Mouse (Mus musculus): Measurements from ENCODE around the gene Primpol.
A peak's percentile ranks its signal among the peaks of the same experiment; 100 is the strongest.

Gene Primpol

DNA sequence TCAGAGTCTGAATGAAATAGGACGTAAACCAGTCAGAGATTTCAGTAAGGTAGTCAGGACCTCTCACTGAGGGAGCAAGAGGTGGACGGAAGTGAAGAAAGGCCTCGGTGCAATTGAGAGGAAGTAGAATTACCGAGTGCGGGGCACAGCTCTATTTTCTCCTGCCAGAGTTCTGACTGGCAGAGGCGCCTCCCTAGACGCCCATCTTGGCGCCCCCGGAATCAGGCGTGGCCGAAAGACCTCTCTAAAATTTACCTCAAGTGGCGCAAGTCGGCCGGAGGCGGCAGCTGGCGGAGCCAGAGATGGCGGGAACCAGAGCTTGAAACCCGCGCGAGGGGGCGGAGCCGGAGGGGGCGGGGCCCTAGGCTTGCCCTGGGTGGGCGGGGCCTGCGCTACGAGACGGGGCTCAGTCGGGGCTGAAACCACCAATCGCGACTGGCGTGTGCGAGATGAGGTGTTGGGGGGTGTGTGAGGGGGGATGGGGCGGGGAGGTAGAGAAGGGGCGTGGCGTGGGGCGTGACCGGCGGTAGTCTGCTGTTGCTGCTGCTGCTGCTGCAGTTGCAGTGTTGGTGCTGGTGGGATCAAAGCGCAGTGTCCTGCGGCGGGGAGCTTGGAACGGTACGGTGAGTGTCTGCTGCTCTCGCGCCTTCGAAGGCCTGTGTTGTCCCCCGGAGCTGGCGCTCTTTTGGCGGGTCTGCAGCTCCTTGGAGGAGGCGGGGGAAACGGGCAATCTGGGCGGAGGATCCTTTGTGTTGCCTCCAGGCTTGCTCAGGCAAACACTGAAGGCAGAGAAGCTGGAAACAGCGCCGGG is at the start of gene Primpol, which contains the start of gene Casp3:
TSS of gene Primpol (minus strand) at position 334 of the 811 bp plus-strand sequence.
TSS of gene Casp3 (plus strand) at position 413 of the 811 bp plus-strand sequence.
- DNase-seq (ENCODE audit: low read depth, low spot score), result peak; percentile 98

GRCm38 (mm10) chr8:46655919-46656318 is 38.9 kb upstream of the Primpol start:
- peak; percentile 49 for DNase-seq (ENCODE audit: low read depth, low spot score)

- DNase-seq (ENCODE audit: low read depth, low spot score), result no peak
Observed at GRCm38 (mm10) chr8:46651872-46652271, 34.9 kb upstream of the Primpol start.

DNA sequence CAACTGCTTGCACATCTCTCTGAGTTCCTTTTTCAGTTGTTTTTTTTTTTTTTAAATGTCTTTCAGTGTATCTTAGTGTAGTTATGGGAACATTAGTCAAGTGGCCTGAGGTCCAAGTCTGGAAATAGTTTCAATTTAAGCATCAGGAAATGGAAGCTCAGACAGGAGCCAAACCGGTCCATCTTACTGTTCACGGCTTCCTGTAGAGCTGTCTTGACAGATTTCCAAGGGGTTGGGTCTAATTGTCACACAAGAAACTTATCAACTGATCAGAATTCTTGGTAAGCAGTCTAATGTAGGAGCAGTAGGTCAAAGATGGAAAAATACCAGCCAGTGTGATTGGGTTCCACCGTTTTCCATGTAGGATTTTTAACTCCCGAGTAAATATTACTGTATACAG is 31.4 kb upstream of the Primpol start:
- DNase-seq (ENCODE audit: low read depth, low spot score), result no peak

DNA sequence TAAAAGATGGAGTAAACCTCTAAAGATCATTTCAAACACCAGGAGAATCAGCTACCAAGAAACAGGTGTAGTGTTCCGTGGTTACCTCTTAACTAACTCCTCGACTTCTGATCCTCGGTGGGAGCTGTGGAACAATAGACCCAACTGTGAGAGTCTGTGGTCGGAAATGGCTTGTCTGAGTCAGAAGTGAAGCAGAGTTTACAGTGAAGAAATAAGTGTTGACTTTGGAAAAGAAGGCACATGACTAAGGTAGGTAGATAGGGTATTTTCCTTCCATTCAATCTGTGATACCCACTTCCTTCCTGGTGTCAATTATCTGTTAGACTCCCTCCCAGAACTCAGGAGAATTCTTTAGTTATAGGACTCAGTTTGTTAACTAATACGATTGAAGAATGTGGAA is 24.3 kb upstream of the Primpol start:
- no peak for DNase-seq (ENCODE audit: low read depth, low spot score)

DNA sequence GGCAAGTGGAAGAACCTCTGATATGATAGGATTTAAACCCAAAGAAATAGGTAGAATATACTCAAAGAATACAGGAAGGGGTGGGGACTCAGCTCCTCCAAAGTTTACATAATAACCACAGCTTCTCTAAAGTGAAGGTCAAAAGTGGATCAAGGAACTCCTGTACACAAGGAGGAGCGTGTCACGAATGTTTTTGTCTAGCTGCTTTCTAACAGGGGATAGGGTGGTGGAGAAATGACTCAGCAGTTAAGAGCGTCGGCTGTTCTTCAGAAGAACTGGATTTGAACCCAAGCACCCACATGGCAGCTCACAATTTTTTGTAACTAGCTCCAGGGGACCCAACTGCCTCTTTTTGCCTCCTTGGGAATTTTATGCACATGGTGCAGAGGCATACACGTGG is 22.8 kb upstream of the Primpol start:
- no peak for DNase-seq (ENCODE audit: low read depth, low spot score)

GRCm38 (mm10) chr8:46639010-46639571 is 22.1 kb upstream of the Primpol start:
- DNase-seq (ENCODE audit: low read depth, low spot score), result no peak

- no peak for DNase-seq (ENCODE audit: low read depth, low spot score)
Observed at GRCm38 (mm10) chr8:46630932-46631331, 13.9 kb upstream of the Primpol start.

DNA sequence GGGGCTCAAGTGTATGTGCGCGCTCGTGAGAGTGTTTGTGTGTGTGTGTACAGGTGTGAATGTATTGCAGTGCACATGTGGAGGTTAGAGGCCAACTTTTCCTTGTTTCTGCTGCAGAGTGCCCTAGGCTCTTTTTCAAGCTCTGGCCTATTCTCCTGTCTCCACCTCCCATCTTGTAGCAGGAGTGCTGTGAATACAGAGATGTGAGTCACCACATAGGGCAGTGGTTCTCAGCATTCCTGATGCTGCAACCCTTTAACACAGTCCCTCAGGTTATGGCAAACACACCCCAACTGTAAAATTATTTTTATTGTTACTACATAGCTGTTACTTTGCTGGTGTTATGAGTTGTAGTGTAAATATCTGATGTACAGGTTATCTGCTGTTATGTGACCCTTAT is 13.4 kb upstream of the Primpol start:
- DNase-seq (ENCODE audit: low read depth, low spot score), result no peak

DNA sequence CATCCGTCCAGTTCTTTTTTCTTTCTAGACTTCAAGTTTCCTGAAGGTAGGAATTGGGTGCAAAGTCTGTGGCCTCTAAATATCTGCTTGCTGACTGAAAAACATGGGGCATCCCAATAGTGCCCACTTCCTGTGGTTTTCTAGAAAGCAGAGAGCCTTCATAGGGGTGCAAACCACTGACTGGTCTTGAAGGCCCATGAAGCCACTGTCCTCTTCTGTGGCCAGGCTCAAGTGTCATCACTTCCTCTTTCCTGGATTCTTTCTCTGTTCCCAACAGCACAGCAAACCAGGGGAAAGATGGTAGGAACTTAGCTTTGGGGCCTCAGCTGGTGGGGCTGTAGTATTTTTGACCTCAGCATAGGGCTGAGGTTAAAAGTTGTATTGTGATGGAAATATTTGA is 11.6 kb upstream of the Primpol start:
- DNase-seq (ENCODE audit: low read depth, low spot score), result no peak

GRCm38 (mm10) chr8:46627881-46628280 is 10.9 kb upstream of the Primpol start:
- DNase-seq (ENCODE audit: low read depth, low spot score), result peak; percentile 80

DNA sequence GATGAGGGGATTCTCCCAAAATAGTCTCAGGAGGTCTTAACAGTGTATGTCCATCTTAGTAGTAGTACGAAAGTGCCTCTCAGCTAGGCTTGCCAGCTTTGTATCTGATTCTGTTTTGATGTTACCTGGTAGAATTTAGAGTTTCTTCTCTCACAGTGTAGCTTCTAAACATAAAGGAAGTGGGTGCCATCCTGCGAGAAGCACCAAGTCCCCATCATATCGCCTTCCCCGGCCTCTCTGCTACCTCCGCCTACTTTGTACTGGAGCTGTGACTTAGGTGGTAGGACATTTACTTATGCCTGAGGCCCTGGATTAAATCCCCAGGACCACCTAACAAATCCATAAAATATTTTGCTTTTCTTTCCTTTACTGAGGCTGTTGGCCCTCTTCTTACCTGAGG is 9.6 kb upstream of the Primpol start:
- DNase-seq (ENCODE audit: low read depth, low spot score), result no peak

DNA sequence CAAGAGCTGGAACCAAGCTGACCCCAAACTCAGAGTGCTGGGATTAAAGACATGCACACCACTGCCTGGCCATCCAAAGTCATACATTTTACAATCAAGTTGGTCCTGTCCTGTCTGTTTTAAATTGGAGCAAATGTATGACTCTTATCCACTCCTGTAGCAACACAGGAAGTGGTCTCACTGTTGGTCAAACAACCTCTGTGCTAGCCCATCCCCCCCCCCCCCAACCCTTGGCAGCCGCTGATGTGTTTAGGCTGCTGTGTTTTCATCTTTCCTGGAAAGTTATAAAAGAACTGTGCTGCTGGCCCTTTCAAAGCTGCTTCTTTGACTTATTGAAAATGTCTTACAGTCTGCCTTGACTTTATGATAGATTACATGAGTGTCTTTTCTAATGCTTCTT is 8.2 kb upstream of the Primpol start:
- DNase-seq (ENCODE audit: low read depth, low spot score), result no peak

- no peak for DNase-seq (ENCODE audit: low read depth, low spot score)
Observed at GRCm38 (mm10) chr8:46622446-46623270, 5.6 kb upstream of the Primpol start.

- no peak for DNase-seq (ENCODE audit: low read depth, low spot score)
Observed at GRCm38 (mm10) chr8:46618639-46619320, 1.8 kb upstream of the Primpol start.

DNA sequence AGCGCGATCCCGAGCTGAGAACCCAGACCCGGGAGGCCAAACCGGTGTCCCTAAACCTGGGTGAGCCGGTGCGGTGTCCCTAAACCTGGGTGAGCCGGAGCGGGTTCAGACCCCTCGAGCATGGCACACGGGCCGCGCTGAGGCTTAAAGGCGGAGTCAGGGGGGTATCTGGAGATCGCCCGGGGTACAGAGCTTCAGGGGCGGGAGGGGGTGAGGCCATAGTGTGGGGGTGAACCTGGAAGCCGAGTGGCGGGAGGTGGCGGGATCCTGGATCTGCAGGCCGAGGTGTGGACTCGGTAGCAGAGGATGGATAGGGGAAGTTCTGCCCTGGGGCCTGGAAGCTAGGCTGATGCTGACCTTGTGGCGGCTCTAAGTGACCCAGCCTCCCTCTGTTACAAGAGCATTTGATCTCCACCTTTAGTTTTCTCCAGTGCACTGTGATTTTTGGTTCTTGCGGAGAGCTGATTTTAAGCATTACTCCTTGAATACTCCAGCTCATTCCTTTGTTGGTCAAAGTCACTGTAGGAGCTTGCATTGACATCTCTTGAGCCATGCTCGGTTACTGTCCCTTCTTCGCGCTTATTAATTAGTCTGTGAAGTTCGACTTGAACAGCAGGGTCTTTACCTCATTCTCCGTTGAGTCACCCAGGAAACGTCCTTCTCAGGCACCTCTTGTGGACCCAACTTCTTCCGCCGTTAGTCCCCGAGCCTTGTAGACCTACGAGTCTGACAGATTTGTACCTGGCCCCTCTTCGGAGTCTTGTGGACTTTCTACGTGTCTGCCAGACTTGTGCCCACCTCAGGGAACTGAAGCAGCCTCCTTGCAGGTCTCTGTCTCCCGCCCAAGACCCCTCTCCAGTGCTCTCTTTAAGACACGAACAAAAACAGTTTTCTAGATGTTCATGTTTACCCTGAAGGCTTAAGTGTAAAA is 943 bp upstream of the Primpol start:
- peak; percentile 71 for DNase-seq (ENCODE audit: low read depth, low spot score)

DNA sequence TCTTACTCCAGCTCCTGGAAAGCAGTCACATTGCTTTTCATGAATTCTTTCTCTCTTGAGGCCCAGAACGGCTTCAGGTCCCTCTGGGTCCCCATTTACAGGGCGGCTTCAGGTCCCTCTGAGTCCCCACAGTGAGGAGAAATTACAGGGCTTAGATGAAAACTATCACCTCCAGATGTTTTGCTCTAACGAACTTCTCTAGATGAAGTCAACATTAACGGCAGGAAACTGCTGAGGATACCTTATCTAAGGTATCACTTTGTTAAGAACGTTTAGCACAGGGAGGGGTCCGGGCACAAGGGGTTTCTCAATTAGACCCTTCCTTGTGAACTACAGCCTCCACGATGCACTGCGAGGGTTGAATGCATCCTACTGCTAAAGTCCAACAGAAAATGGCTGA is 1.1 kb downstream of the Primpol start:
- peak; percentile 32 for DNase-seq (ENCODE audit: low read depth, low spot score)

DNA sequence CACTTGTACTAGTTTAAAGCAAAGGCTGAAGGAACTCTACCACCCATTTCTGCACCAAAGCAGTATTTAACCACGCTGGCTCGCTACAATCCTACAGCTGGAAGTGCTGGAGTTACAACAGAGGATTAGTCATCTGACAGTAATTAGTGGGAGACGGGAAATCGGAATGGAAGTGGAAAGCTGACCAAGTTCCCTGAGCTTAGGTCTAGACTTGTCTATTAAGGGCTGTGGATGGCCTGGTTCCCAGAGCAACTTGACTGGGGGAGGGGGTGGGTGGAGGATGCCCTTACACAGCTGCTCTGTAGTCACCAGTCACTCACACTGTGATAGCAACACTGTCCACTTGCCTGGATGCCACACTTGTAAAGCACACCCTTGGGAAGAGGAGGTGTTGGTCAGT is 3.6 kb downstream of the Primpol start:
- DNase-seq (ENCODE audit: low read depth, low spot score), result no peak

- no peak for DNase-seq (ENCODE audit: low read depth, low spot score)
Observed at GRCm38 (mm10) chr8:46612913-46613312, 4.1 kb downstream of the Primpol start.

DNA sequence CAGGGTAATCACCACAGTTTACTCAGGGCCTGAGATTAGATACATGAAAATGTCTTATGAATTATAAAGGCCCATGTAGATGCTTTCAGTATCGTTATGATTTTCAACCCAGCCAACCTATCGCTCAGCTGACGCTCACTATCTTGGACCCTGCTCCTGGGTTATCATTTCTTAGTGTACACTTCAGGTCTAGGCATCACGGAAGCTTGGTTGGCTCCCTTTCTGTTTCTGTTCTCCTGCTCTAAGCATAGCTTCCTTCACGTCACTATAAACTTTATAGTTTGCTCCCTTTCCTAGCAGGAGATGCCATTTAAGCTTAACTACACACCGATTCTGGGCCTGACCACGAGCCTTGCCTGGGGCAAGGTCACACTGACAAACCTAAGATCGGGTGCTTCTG is 5.5 kb downstream of the Primpol start:
- peak; percentile 37 for DNase-seq (ENCODE audit: low read depth, low spot score)

GRCm38 (mm10) chr8:46606930-46607329 is 10.1 kb downstream of the Primpol start:
- DNase-seq (ENCODE audit: low read depth, low spot score), result no peak

Measured in A20 (cell line).